Mouse (Mus musculus) adrenal gland, adult 2 months (tissue): Measurements from ENCODE around the gene Brd3. TPM values are rescaled to one million over a fixed set of nuclear protein-coding genes. Genes with fewer than 3 reads are reported as not detected.
A peak's percentile ranks its signal among the peaks of the same experiment; 100 is the strongest.
"Not testable (repeated sequence)": the region's sequence is repeated elsewhere in the genome, so short reads cannot be mapped to it uniquely, and the experiment has no call there.

Source experiments
- DNase-seq: peaks from one replicate; pipeline ENCODE4 v3.0.0; 2021
- polyA plus RNA-seq: library from polyadenylated mRNA; depleted of rRNA; stranded (reverse); fragments of >200 nt; gene quantifications from 2 replicates; pipeline ENCODE4 v1.2.3, GENCODE M21; 2012
- total RNA-seq, 2 experiments: library from RNA; stranded (reverse); gene quantifications; 2 replicates each; pipeline ENCODE4 v1.2.3; 2021

Brd3 gene
- total and polyA plus RNA-seq, 3 experiments, result 56.9 to 61.6 (median 59.3) TPM

DNA sequence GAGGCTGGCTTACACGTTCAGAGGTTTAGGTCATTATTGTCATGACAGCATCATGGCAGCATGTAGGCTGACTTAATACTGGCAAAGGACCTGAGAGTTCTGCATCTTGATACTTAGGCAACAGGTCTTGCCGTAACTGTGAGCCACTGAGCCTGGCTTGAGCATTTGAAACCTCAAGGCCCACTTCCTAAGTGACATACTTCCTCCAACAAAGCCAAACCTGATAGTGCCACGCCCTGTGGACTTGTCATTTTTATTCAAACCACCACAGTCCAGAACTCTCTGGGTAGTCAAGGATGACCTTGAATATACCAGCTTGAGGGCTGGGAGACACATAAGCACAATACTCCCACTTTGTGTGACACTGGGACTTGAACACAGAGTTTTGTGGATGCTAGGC is 5.4 kb upstream of the Brd3 start:
- DNase-seq, result no peak

DNA sequence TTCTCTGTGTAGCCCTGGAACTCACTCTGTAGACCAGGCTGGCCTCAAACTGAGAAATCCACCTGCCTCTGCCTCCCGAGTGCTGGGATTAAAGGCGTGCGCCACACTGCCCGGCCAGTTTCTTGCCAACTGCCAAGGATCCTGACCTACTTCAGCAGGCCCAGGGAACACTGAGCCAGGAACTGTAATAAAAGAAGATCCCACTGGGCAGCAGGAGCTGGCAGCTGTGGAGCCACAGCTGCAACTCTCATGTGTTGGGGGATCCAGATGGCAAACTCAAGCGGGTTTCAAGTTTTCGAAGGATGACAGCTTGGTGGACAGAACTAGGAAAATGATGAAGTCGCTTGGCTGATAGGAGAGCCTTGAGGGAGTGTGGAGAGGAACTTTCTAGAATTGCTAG is 3.2 kb upstream of the Brd3 start:
- no peak for DNase-seq

DNA sequence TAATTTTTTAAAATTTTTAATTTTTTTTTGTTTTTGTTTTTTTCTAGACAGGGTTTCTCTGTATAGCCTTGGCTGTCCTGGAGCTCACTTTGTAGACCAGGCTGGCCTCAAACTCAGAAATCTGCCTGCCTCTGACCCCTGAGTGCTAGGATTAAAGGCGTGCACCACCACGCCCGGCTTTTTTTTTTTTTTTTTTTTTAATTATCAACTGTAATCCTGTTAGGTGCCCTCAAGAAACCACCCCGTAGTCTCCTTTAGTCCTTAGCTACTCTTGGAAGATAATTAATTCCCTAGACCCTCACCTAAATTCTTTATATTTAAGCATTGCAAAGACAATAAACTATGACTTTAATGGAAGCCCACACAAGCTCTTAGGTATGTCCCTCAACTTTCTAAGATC is 804 bp downstream of the Brd3 start:
- not testable (repeated sequence) for DNase-seq

DNA sequence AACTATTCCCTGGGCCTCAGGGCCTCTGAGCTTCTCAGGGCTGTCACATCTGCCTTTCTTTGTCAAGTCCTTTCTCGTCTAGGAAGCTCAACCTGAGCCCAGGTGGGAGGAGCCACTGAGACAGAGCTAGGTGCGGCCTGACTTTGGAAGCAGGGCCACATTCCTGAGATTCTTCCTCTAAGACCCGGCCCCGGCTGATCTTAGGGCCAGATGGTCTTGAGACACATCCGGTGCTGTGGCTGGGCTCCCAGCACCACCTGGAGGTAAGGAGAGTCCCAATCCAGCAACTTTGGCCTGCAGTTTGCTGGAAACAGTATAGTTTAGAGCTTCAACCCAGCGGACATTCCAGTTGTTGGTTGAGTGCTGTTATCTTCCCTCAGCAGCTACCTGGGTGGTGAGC is 1.9 kb downstream of the Brd3 start:
- no peak for DNase-seq

DNA sequence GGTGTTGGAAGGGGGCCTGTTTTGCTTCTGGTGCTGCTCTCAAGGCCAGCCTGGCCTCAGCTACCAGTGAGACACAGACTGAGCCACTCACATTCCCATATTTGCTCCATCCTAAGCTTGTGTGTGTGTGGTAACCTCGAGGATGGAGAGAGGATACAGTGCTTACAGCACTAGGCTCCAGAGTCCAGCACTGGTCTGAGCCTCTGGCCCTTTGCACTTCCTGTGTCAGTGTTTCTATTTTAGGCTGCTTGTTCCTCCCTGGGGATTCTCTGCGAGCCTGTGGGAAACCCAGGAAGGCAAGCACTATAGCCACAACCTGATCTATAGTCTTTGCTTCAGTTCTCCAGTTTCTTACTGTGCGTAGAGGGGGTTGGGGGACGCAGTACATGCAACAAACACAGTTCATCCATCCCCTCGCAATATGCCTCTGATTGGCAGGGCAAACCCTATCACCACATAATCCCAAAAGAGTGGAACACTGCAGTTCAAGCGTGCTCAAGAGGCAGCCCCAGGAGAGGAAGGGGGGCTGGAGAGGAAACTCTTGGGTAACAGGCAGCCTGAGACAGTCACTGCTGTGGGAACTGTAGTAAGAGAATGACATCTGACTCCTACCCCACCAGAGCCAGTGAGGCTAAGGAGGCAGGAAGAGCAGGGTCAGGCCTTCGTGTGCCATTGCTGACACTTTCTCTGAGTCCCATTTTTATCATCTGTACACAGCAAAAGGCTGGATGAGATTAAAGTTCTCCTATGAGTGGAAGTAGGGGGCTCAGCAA is 3.2 kb downstream of the Brd3 start:
- DNase-seq, result peak; percentile 16

DNA sequence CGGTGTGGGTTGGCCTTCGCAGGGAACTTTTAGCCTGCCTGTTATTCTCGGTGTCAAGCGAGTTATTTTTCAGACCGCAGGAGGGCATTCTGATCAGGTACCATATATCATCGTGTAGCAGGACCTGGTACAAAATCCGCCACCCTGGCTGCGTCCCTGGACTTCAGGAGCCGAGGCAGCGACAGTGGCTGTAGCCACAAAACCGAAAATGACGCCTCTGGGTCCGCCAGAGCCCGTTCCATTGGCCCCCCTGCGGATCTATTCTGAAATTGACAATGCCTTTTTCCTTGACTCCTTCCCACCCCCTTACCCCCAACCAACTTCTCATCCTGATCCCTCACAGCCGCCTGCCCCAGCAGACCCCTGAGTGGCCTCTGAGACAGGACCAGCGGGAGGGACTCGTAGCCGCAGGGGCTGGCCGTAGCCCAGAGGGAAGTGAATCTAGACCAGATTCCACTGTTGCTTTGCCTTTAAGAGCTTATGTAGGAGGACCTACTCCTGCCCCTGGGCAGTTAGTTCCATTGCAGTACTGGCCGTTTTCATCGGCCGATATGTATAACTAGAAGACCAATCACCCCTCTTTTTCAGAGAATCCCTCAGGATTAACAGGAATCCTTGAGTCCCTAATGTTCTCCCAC is 11.0 kb downstream of the Brd3 start:
- no peak for DNase-seq

DNA sequence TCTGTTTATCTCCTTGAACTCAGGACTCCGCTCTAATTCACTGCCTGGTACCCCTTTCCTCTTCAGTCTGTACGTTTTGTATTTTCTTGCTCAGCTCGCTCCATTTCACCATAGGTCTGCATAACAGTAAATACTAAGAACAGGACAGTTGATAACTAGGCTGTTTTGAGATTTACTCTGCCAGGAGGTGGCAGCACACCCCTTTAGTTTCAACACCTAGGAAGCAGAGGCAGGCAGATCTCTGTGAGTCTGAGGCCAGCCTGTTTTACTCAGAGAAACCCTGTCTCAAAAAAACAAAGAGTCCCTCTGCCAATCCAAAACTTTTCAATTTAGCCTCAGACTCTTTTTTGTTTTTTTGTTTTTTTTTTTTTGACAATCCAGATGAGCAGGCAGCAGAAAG is 13.5 kb downstream of the Brd3 start:
- no peak for DNase-seq

DNA sequence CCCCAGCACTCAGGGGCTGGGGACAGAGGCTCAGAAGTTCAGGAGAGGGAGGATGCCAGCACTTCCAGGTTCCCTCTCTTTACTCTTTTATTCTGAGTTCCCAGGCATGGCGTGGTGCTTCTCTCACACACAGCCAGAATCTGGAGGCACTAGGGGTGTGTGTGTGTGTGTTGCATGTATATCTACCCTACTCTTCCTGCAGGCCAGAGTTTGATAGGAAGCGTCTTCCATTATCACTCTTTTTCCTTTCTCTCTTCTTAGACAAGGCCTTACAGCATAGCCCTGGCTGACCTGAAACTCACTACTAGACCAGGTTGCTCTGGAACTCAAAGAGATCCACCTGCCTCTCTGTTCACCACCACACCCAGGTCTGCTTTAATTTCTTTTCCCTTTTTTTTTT is 16.5 kb downstream of the Brd3 start:
- no peak for DNase-seq

DNA sequence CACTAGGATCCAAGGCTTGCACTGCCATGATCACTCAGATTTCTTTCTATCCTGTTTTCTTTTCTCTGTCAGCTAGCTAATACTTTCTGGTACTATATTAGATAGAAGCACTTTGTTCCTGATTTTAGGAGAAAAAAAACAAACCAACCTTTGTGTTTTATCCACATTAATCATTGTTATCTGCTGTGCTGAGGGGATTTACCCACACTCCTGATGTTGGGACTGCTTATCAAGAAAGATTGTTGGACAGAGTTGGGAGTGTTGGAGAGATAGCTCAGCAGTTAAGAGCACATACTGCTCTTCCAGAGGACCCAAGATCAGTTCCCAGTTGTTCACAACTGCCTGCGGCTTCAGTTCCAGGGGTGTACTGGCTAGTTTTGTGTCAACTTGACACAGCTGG is 19.1 kb downstream of the Brd3 start:
- DNase-seq, result no peak

DNA sequence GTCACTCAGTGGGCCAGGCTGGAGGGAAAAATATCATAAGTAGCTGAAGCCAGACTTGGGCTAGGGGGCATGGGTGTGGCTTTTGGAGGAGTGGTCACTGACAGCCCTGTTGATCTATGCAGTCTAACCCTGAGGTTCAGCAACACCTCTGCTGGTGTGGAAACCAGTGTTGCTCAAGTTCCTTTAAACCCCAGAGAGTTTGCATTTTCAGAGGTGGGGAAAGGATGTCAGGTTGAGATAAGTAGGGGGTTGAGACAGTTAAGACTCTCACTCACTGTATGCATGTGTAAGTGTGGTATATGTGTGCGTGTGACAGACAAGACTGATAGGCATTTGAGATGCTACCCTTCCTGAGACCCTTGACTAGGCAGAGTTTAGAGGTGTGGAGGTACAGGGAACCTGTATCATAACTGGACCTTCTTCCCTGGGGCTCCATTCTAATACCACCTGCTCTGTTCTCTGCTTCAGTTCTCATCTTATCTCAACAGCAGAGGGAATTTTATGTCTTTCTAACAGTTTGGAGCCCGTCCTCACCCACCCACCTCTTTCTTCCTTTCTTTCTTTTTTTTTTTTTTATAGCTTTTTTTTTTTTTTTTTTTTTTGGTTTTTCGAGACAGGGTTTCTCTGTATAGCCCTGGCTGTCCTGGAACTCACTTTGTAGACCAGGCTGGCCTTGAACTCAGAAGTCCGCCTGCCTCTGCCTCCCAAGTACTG is 20.0 kb downstream of the Brd3 start:
- no peak for DNase-seq

DNA sequence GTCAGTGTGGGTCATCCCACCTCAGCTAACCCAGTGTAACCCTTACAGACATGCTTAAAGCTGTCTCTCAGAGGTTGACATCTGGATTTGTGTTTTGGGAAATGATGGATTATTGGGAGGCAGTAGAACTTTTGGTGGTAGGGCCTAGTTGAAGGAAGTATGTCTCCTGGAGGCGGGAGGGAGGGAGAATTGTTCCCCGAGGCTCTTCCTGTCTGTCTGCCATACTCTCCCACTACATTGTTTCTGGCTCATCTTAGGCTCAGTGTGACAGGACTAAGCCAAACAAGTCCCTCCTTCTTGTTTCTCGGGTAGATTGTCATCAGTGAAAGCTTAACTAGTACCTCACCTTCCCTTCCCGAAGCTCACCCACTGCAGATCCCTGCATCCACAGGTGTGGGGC is 20.7 kb downstream of the Brd3 start:
- no peak for DNase-seq

DNA sequence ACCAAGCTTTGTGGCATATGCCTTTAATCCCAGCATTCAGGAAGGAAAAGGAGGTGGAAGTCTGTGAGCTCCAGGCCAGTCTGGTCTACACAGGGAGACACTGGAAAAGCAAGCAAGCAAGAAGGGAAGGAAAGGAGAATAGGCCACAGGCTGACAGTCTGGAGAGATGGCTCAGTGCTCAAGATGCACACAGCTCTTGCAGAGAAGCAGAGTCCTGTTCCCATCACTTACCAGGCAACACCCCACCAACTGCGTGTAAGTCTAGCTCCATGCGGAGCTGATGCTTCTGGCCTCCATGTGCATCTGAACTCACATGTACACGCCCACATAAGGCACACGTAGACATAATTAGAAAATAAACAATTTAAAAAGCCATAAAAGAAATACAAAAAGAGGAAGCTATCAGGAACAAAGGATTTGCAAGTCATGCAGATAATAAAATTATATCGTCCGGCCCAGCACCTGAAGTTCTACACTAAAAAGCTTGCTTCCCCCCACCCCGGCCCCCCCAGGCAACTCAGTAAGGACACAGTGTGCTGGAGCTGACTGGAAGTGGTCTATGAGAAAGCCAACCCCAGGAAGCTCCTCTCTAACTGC is 25.1 kb downstream of the Brd3 start:
- no peak for DNase-seq

DNA sequence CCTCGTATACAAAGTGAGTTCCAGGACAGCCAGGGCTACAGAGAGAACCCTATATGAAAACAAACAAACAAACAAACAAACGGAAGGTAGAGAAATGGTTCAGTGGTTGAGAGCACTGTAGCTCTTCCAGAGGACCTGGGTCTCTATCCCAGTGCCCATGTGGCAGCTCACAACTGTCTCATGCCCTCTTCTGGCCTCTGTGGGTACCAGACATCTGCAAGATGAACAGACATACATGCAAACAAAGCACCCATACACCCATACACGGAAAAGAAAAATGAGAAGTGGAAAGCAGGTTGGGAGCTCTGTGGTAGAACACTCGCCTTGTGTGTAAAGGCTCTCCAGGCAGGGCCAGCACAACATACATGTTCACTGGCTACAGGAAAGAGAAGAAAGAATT is 27.1 kb downstream of the Brd3 start:
- no peak for DNase-seq

DNA sequence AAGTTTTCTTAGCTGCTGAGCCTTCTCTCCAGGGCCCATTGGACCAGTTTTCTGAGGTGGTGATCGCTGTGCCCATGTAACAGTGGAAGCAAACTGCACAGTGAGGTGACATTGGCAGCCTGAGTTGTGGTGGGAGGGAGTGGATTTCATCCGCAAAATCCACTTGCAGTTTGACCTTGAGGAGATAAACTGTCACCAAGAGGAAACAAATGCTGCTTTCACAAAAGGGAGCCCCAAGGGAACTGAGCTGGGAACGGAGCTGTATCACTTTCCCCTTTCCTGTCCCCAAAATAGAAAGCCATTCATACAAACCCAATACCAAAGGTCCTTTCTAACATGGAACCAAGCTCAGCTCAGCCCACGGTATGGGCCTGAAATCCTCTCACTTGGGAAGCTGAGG is 27.6 kb downstream of the Brd3 start:
- DNase-seq, result peak; percentile 27

DNA sequence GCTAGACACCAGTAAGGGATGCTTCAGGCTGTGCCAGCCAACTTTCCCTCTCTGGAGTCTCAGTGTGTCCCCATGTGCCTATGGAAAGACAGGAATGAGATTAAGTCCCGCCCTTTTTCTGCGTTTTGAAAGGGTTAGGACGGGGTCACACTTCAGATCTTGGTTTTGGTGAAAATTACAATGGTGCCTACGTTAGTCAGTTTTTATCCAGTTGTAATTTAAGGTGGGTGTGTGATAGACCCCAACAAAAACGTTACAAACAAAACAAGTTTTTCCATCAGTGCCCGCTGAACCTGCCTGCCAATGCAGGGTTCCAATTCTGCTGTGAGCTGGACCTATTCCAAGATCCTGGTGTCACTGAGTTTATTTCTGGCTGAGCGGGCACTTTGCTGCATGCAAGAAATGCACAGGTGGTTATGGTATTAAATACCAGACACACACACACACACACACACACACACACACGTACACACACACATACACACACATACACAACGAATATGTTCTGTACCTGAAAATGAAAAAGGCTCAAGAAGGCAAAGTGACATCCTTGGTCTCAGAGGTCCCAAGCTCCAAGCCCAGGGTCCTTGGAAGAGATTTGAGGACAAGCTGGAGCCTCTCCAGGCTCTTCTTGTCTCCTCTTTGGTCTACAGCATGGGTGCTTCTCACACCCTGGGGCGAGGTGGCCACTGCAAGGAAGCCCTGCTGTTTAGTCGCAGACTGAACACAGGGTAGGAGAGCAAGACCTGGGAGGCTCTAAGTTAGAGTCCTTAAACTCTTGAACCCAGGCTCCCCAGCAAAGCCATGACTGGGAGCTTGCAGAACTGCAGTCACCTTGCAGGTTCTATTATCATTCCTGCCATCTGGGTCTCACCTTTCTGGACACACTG is 30.9 kb downstream of the Brd3 start:
- DNase-seq, result no peak

DNA sequence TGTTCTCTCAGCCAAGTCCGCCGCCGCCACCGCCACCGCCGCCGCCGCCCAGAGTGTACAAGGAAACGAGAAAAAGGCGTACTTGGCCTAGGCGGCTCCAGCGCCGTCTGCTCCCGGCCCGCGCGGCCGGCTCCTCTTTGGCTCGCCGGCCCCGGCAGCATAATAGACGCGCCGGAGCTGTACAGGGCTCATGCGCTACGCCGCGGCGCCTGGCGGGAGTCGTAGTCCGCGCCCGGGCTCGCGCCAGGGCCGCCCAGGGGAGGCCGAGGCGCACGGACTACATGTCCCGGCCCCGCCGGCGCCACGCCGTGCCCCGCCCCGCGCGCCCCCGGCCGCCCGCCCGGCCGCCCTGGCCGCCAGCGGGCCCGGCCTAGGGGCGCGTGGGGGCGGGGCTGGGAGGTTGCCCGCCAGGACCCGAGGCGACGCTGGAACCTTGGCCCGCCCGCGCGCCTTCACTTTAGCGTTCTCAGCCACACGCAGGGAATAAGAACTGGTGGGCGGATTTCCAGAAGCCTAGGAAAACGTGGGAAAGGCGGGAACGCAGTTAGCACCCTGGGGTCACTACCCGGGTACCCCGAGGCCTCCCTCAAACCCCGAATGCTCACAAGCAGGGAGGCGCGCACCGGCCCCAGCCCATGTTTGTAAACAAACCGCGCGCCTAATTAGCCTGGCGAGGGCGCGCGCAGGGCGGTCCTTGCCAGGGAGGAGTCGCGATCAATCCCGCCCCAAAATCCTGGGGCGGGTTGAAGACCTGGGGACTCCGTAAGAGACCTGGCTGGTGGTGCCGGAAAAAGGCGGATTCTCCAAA is 31.8 kb downstream of the Brd3 start:
- DNase-seq, result peak; percentile 95

DNA sequence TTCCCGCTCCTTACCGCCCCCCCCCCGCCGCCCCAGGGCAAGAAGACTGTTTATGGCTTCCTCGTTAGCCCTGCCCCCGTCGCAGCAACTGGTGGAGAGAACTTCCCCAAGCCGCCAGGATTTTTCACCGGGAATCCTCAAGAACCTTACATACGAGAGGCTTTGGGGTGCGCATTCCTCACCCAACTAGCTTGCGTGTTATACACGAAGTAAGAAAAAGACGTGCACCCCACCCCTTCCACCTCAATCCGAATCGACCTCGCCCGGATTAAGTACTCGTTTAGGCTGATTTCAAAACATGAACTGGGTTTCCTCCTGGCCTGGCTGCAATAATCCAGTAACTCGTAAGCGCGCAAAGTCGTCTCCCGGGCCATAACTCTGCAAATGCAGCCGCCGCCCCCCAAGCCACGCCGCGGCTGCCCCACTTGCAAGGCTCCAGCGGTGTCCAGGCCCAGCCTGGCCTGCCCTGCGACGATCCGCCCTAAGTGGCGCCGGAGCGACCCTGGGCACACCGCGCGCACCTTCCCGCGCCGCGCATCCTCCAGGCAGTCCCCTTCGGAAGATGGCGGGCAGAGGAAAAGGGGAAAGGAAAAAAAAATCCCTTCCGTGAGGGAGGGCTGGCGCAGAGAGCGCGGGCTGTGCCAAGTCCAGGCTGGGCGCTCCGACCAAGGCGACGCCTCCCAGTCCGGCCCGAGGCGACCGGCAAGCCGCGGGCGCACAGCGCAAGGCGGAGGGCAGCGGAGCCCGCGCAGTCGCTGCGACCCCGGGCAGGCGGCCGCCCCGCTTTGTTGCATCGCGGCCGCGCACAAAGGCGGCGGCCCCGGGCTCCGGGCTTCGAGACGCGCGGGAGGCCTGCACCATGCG is 32.6 kb downstream of the Brd3 start:
- peak; percentile 73 for DNase-seq

DNA sequence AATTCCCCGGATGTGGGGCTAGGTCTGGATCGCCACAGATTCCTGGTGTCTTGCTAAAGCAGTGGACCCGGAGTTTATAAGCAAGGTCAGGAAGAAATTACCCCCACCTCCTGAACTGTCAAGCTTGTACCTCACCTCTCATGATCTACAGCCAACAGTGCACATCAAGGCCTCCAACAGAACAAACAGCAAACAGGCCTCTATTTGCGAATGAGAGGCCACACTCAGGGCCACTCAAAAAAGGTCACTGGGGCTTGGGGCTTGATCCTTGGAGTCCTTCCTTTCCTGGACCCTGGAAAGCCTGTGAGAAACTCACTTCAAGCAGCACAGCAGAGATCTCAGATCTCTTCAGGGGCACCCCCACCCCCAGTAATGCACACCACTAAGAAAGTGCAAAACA is 33.6 kb downstream of the Brd3 start:
- DNase-seq, result peak; percentile 61

DNA sequence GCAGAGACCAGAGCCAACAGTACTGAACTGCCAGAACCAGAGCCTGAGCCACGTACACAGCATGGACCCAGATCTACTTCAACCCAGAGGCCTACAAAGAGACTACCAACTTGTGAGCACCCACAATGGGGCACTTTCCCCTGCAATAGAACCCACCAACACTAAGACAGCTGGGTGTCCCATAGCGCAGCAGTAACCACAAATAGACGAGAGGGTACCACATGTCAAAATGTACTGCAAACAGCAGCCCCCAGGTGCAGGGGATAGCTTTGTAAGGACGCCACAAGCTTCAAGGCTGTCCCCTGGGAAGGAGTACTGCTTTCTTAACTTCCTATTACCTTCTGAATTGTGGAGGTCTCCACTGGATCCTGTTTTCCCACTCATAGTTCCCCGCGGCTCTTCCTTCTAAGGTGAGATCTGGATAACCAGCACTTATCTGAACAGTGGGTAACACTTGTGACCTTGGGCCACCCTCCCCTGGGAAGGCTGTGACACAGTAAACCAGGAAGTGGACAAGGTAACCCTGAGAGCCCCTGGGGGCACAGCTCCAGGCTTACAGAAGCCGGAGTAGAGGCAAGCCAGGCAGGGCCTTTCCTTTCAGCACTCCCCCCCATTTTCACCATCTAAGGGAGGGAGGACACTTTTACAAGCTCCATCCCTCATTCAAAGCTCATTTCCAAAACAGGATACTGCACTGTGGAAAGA is 34.2 kb downstream of the Brd3 start:
- peak; percentile 49 for DNase-seq
